Mouse (Mus musculus) 3T3-L1 (cell line): Measurements from ENCODE around the gene Tdp1.

Source experiments
- DNase-seq: peaks from one replicate; pipeline ENCODE4 v3.0.0-alpha.2; 2015; ENCODE audit warnings: low read depth, low spot score

The Tdp1 gene

GRCm38 (mm10) chr12:99898248-99898870 lies 14.0 kb downstream of the Tdp1 start:
- DNase-seq: no peak

GRCm38 (mm10) chr12:99899991-99900390 lies 15.7 kb downstream of the Tdp1 start:
- DNase-seq: peak; percentile 21

GRCm38 (mm10) chr12:99901973-99902866 lies 17.9 kb downstream of the Tdp1 start:
- peak; percentile 31 for DNase-seq

- DNase-seq: no peak
These were observed 18.6 kb downstream of the Tdp1 start for GRCm38 (mm10) chr12:99902867-99903370.

- no peak for DNase-seq
These were observed 20.2 kb downstream of the Tdp1 start for GRCm38 (mm10) chr12:99904537-99904936.

- DNase-seq: no peak
These were observed 27.1 kb downstream of the Tdp1 start for GRCm38 (mm10) chr12:99911466-99911865.

GRCm38 (mm10) chr12:99917800-99918427 lies 33.6 kb downstream of the Tdp1 start:
- peak; percentile 15 for DNase-seq

- DNase-seq: no peak
These were observed 35.3 kb downstream of the Tdp1 start for GRCm38 (mm10) chr12:99919636-99920035.

GRCm38 (mm10) chr12:99921045-99921444 lies 36.7 kb downstream of the Tdp1 start:
- peak; percentile 37 for DNase-seq

GRCm38 (mm10) chr12:99923131-99923606 lies 38.9 kb downstream of the Tdp1 start:
- no peak for DNase-seq

GRCm38 (mm10) chr12:99923703-99924102 lies 39.4 kb downstream of the Tdp1 start:
- no peak for DNase-seq

GRCm38 (mm10) chr12:99928311-99928710 lies 44.0 kb downstream of the Tdp1 start:
- DNase-seq: no peak

GRCm38 (mm10) chr12:99929160-99929559 lies 44.8 kb downstream of the Tdp1 start:
- DNase-seq: no peak

GRCm38 (mm10) chr12:99932245-99932644 lies 47.9 kb downstream of the Tdp1 start:
- no peak for DNase-seq

- no peak for DNase-seq
These were observed 49.3 kb downstream of the Tdp1 start for GRCm38 (mm10) chr12:99933630-99934029.

- DNase-seq: no peak
These were observed 51.1 kb downstream of the Tdp1 start for GRCm38 (mm10) chr12:99935403-99935802.

- DNase-seq: no peak
These were observed 54.2 kb downstream of the Tdp1 start for GRCm38 (mm10) chr12:99938476-99938875.

- DNase-seq: no peak
These were observed 54.9 kb downstream of the Tdp1 start for GRCm38 (mm10) chr12:99939179-99939578.

GRCm38 (mm10) chr12:99940704-99941103 lies 56.4 kb downstream of the Tdp1 start:
- no peak for DNase-seq

GRCm38 (mm10) chr12:99942441-99942840 lies 58.1 kb downstream of the Tdp1 start:
- no peak for DNase-seq

GRCm38 (mm10) chr12:99952928-99953327 lies 68.6 kb downstream of the Tdp1 start:
- DNase-seq: peak; percentile 49

GRCm38 (mm10) chr12:99956411-99956810 lies 72.1 kb downstream of the Tdp1 start:
- no peak for DNase-seq
